12 mouse cellular contexts compared by ENCODE assay signal in the genomic region with DNA sequence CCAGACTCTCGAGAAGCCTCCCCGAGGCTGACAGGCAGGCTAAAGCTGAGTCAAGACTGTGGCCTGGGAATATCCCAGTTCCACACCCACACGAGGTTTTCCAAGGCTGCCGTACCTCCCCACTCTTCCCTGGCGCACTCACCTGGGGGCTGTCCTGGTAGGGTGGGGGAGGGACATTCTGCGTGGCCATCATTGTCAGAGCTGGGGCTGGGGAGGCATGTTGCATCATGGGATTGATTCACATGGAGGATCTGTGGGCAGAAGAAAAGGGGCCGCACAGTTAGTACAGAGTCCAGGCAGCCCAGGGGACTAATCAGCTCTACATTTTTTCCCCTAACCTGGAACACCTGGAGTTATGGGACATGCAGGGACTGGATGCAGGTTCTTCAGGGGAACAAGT.
DNase-seq lines count a peak whose midpoint lies in the region; ATAC-seq and TF ChIP-seq lines count a peak whose summit lies in the region.
"Had no signal": no experiment of that assay in that cellular context is flagged by ENCODE, and none has a peak within 500 bp of the region (broad histone marks: within the 10 kb centered on the region; RNA-seq: fewer than 3 reads in every experiment).

No protein-coding gene starts in this region.

- peaks cover 89% of the 10 kb centered on the region for H3K4me1 ChIP-seq in forebrain, embryonic 10.5 days
- H3K4me1 ChIP-seq in forebrain, embryonic 15.5 days: peaks cover 26% of the 10 kb centered on the region
- H3K4me1 ChIP-seq in neural tube, embryonic 14.5 days (ENCODE audit: control insufficient read depth, insufficient read depth, low read length): peaks cover 13% of the 10 kb centered on the region

- no peak overlapping the region for H3K4me3 ChIP-seq in forebrain, embryonic 10.5 days
- no peak overlapping the region for H3K4me3 ChIP-seq in forebrain, embryonic 15.5 days
- H3K4me3 ChIP-seq in left cerebral cortex, adult 2 months: no peak overlapping the region
- no peak overlapping the region for H3K4me3 ChIP-seq in neural tube, embryonic 14.5 days (ENCODE audit: low read depth, low read length)
- H3K4me3 ChIP-seq: embryonic facial prominence, embryonic 13.5 days; heart, embryonic 10.5 days; hindbrain, embryonic 13.5 days had no signal

- ATAC-seq in forebrain, embryonic 15.5 days (replicated peaks): no peak
- ATAC-seq in neural tube, embryonic 14.5 days (ENCODE audit: low read depth): peak; percentile 18; the same call in 1 of the 2 replicates
- ATAC-seq: CD4-positive, CD25-positive, alpha-beta regulatory T cell, adult 4 months had no signal

- H3K9ac ChIP-seq in forebrain, embryonic 15.5 days (replicated peaks): no peak overlapping the region
- H3K9ac ChIP-seq in neural tube, embryonic 14.5 days (replicated peaks; ENCODE audit: low read depth, low read length): no peak overlapping the region
- H3K9ac ChIP-seq: embryonic facial prominence, embryonic 13.5 days; hindbrain, embryonic 13.5 days had no signal

- peaks cover 21% of the 10 kb centered on the region for H3K36me3 ChIP-seq in forebrain, embryonic 10.5 days (replicated peaks)
- H3K36me3 ChIP-seq in forebrain, embryonic 15.5 days: no peaks in the 10 kb centered on the region
- H3K36me3 ChIP-seq in neural tube, embryonic 14.5 days (ENCODE audit: control insufficient read depth, insufficient read depth, low read length): no peaks in the 10 kb centered on the region
- H3K36me3 ChIP-seq: embryonic facial prominence, embryonic 13.5 days; heart, embryonic 10.5 days had no signal

- peaks cover 22% of the 10 kb centered on the region for H3K27me3 ChIP-seq in forebrain, embryonic 10.5 days (ENCODE audit: poor library complexity, severe bottlenecking)
- no peaks in the 10 kb centered on the region for H3K27me3 ChIP-seq in forebrain, embryonic 15.5 days
- no peaks in the 10 kb centered on the region for H3K27me3 ChIP-seq in neural tube, embryonic 14.5 days (ENCODE audit: control insufficient read depth, insufficient read depth, low read length)
- H3K27me3 ChIP-seq: embryonic facial prominence, embryonic 13.5 days; hindbrain, embryonic 13.5 days had no signal

- intact Hi-C loops in left cerebral cortex, adult 2 months (cut with DNase I): loop anchor here (1.0 to 5.0 kb wide), 3 partner anchors 53 to 359 kb away; no protein-coding TSS in a partner anchor

- H3K4me2 ChIP-seq in forebrain, embryonic 15.5 days (replicated peaks): no peak overlapping the region
- no peak overlapping the region for H3K4me2 ChIP-seq in neural tube, embryonic 14.5 days (ENCODE audit: low read depth, low read length)
- H3K4me2 ChIP-seq: embryonic facial prominence, embryonic 13.5 days; hindbrain, embryonic 13.5 days had no signal

- H3K9me3 ChIP-seq in forebrain, embryonic 10.5 days: no peaks in the 10 kb centered on the region
- no peaks in the 10 kb centered on the region for H3K9me3 ChIP-seq in forebrain, embryonic 15.5 days
- H3K9me3 ChIP-seq in neural tube, embryonic 14.5 days (ENCODE audit: control insufficient read depth, low read length): no peaks in the 10 kb centered on the region
- H3K9me3 ChIP-seq: embryonic facial prominence, embryonic 13.5 days; heart, embryonic 10.5 days; hindbrain, embryonic 13.5 days had no signal

- 0 out of 2 replicates have a peak overlapping the region, but pooled peaks have one; percentile 58 for H3K27ac ChIP-seq in forebrain, embryonic 10.5 days
- H3K27ac ChIP-seq in forebrain, embryonic 15.5 days (replicated peaks): no peak overlapping the region
- peak overlapping the region; percentile 59 for H3K27ac ChIP-seq in left cerebral cortex, adult 2 months
- H3K27ac ChIP-seq in neural tube, embryonic 14.5 days (ENCODE audit: low read depth, low read length): no peak overlapping the region
- H3K27ac ChIP-seq: embryonic facial prominence, embryonic 13.5 days; heart, embryonic 10.5 days; hindbrain, embryonic 13.5 days; hindbrain, postnatal 0 days had no signal

- no peak for TF ChIP-seq CTCF in left cerebral cortex, adult 2 months (IDR thresholded peaks at IDR 0.05)

- WGBS in forebrain, embryonic 10.5 days: 85% methylated on average over 7 of the region's 7 CpGs
- 80% methylated on average over 7 of the region's 7 CpGs for WGBS in forebrain, embryonic 15.5 days
- WGBS in neural tube, embryonic 14.5 days: 86% methylated on average over 7 of the region's 7 CpGs

- DNase-seq in forebrain, embryonic 10.5 days (ENCODE audit: extremely low spot score, low spot score): no peak
- DNase-seq in left cerebral cortex, adult 2 months (ENCODE audit: extremely low spot score in 1 of 2, low spot score in 2 of 2): no peak
- DNase-seq in left cerebral cortex, adult 8-10 months (ENCODE audit: low spot score in 2 of 2): no peak
- DNase-seq in neural tube, embryonic 10.5 days (ENCODE audit: extremely low spot score, low spot score): no peak
- DNase-seq in cerebellum, adult 9-11 months: no peak

Comparison
In these comparisons a context has a peak if more than half of its experiments do, and no peak if none do; other contexts are left out.
1. H3K27ac ChIP-seq: peak in forebrain, embryonic 10.5 days (single experiment) and left cerebral cortex, adult 2 months (single experiment); none in forebrain, embryonic 15.5 days (single experiment) and neural tube, embryonic 14.5 days (single experiment).